Mouse (Mus musculus): Measurements from ENCODE around the gene Zfp658. TPM values are rescaled to one million over a fixed set of nuclear protein-coding genes. Genes with fewer than 3 reads are reported as not detected.

Zfp658 gene
- polyA plus RNA-seq, 1 experiment from 2014 or later: 2.0 TPM

DNA sequence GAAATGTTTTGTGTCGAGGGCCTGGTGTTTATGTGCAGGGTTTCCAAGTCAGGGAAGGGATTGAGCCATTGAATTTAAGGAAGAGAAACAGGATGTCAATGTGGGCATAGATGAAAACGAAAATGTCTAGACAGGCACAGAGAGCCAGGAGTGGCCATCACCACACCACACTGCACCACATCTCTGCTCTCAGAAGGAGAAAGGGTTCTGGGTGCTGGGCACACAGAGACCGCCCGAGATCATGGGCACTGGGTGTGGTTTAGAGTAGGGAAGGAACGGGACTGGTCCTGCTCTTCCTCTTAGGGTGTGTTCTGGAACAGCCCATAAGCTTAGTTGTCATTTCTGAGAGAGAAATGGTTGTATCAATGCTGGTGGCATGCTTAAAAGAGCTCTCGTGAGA is 1.2 kb downstream of the Zfp658 start:
- Histone ChIP-seq H3K9me3 (replicated peaks; ENCODE audit: control insufficient read depth, low read length) (no peaks in the 10 kb centered on the region), H3K4me2 (ENCODE audit: low read depth, low read length) (peak overlapping the region; percentile 78), H3K9ac (ENCODE audit: low read length) (0 out of 2 replicates have a peak overlapping the region, but pooled peaks have one; percentile 30), H3K4me3 (ENCODE audit: low read length) (peak overlapping the region; percentile 71; the same call in 1 of the 2 replicates), H3K27ac (ENCODE audit: low read length) (no peak overlapping the region), H3K4me1 (ENCODE audit: control insufficient read depth, insufficient read depth, low read length) (peaks cover 2% of the 10 kb centered on the region; the same call in 1 of the 2 replicates), H3K36me3 (ENCODE audit: control insufficient read depth, insufficient read depth) (peaks cover 13% of the 10 kb centered on the region; the same call in 1 of the 2 replicates), H3K27me3 (ENCODE audit: control insufficient read depth, insufficient read depth, low read length) (no peaks in the 10 kb centered on the region)
- ATAC-seq (replicated peaks; ENCODE audit: extremely low read depth, insufficient read depth, low FRiP score): no peak
- WGBS: 53% methylated on average over 6 of the region's 6 CpGs

DNA sequence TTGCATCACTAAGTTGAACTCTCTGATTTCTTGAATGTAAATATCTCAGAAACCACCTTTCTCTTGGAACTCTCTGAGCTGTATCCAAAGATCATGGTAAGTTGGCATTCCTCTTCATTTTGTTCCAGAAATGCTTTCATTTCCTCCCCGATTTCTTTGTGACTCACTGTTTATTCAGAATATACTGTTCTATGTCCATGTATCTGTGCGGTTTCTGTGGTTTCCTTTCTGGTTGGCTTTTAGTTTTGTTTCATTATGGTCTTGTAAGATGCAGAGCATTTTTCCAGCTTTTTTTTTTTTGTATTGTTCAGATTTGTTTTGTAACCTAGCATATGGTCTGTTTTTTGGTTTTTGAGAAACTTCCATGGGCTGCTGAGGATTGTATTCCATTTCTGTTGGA is 9.2 kb downstream of the Zfp658 start:
- H3K4me2 ChIP-seq (ENCODE audit: low read depth, low read length): no peak overlapping the region
- H3K4me3 ChIP-seq (ENCODE audit: low read length): no peak overlapping the region
- no peak overlapping the region for H3K27ac ChIP-seq (ENCODE audit: low read length)
- no peaks in the 10 kb centered on the region for H3K4me1 ChIP-seq (ENCODE audit: control insufficient read depth, insufficient read depth, low read length)
- no peaks in the 10 kb centered on the region for H3K27me3 ChIP-seq (ENCODE audit: control insufficient read depth, insufficient read depth, low read length)
- ATAC-seq (replicated peaks; ENCODE audit: extremely low read depth, insufficient read depth, low FRiP score): no peak
- H3K36me3 ChIP-seq (ENCODE audit: control insufficient read depth, insufficient read depth): peaks cover 42% of the 10 kb centered on the region
- no peaks in the 10 kb centered on the region for H3K9me3 ChIP-seq (replicated peaks; ENCODE audit: control insufficient read depth, low read length)
- WGBS: 83% methylated on average over 2 of the region's 2 CpGs
- H3K9ac ChIP-seq (ENCODE audit: low read length): no peak overlapping the region

- peak within 1 kb of the TSS; percentile 87 for H3K27ac ChIP-seq (ENCODE audit: low read length)
- H3K4me3 ChIP-seq (ENCODE audit: low read length): peak within 1 kb of the TSS; percentile 61
- peaks cover 11% of the 10 kb centered on the region for H3K36me3 ChIP-seq (ENCODE audit: control insufficient read depth, insufficient read depth)
- H3K9me3 ChIP-seq (replicated peaks; ENCODE audit: control insufficient read depth, low read length): no peaks in the 10 kb centered on the region
- peaks cover 7% of the 10 kb centered on the region for H3K4me1 ChIP-seq (ENCODE audit: control insufficient read depth, insufficient read depth, low read length)
- ATAC-seq (replicated peaks; ENCODE audit: extremely low read depth, insufficient read depth, low FRiP score): peak; percentile 98
- peak within 1 kb of the TSS; percentile 68 for H3K9ac ChIP-seq (ENCODE audit: low read length)
- H3K4me2 ChIP-seq (ENCODE audit: low read depth, low read length): peak within 1 kb of the TSS; percentile 89
- WGBS: under 1% methylated on average over 37 of the region's 37 CpGs
- H3K27me3 ChIP-seq (ENCODE audit: control insufficient read depth, insufficient read depth, low read length): no peaks in the 10 kb centered on the region
Measured at GRCm38 (mm10) chr7:43579440-43580171, 17.6 kb downstream of the Zfp658 start, which contains the start of gene Zfp719. TSS of gene Zfp719 (plus strand) at chr7:43579610.

DNA sequence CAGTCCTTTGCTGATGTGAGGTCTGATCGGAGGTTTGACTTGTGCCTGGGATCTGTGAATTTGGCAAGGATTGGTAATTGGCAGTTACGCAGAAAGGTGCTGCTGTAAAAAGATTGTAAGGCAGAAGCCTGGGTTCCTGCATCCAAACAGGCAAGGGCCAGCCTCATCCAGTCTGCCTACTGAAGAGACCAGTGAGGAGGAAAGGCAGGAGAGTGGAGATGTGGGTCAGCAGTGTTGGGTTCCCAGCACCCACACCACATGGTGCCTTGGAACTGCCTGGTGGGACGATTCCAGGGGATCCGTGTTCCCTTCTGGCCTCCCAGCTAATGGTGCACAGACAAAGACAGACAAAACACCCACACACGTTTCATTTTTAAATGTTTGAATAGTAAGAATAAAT is 18.5 kb downstream of the Zfp658 start:
- Histone ChIP-seq H3K4me3 (ENCODE audit: low read length) (peak overlapping the region; percentile 61), H3K4me2 (ENCODE audit: low read depth, low read length) (peak overlapping the region; percentile 89), H3K9ac (ENCODE audit: low read length) (peak overlapping the region; percentile 68), H3K4me1 (ENCODE audit: control insufficient read depth, insufficient read depth, low read length) (peaks cover 7% of the 10 kb centered on the region), H3K27me3 (ENCODE audit: control insufficient read depth, insufficient read depth, low read length) (no peaks in the 10 kb centered on the region), H3K27ac (ENCODE audit: low read length) (peak overlapping the region; percentile 87; the same call in 1 of the 2 replicates), H3K9me3 (replicated peaks; ENCODE audit: control insufficient read depth, low read length) (no peaks in the 10 kb centered on the region), H3K36me3 (ENCODE audit: control insufficient read depth, insufficient read depth) (peaks cover 16% of the 10 kb centered on the region)
- no peak for ATAC-seq (replicated peaks; ENCODE audit: extremely low read depth, insufficient read depth, low FRiP score)
- 64% methylated on average over 5 of the region's 5 CpGs for WGBS

GRCm38 (mm10) chr7:43584790-43585189 is 22.7 kb downstream of the Zfp658 start:
- 89% methylated on average over 5 of the region's 5 CpGs for WGBS
- H3K9me3 ChIP-seq (replicated peaks; ENCODE audit: control insufficient read depth, low read length): no peaks in the 10 kb centered on the region
- H3K4me2 ChIP-seq (ENCODE audit: low read depth, low read length): no peak overlapping the region
- peaks cover 7% of the 10 kb centered on the region for H3K4me1 ChIP-seq (ENCODE audit: control insufficient read depth, insufficient read depth, low read length)
- ATAC-seq (replicated peaks; ENCODE audit: extremely low read depth, insufficient read depth, low FRiP score): no peak
- no peak overlapping the region for H3K9ac ChIP-seq (ENCODE audit: low read length)
- H3K27me3 ChIP-seq (ENCODE audit: control insufficient read depth, insufficient read depth, low read length): no peaks in the 10 kb centered on the region
- no peak overlapping the region for H3K4me3 ChIP-seq (ENCODE audit: low read length)
- H3K27ac ChIP-seq (ENCODE audit: low read length): no peak overlapping the region
- H3K36me3 ChIP-seq (ENCODE audit: control insufficient read depth, insufficient read depth): peaks cover 52% of the 10 kb centered on the region

DNA sequence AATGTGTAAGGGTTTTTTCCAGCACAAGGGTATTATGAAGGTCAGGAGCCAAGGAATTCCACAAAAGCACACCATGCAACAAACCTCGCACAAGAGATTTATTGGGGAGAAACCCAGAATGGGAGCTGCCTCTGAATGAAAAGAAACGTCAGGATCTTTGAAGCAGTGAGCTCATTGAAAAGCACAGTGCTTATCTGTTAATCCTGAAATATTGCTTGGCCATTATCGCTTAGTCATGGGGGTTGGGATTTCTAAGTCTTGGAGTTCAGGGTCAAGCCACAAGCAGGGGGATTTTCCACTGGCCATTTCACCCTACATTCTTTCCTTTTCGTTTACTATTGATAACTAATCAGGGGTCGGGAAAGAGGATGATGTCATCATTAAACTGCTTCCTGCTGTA is 39.8 kb downstream of the Zfp658 start:
- no peak overlapping the region for H3K4me2 ChIP-seq (ENCODE audit: low read depth, low read length)
- 22% methylated on average over 5 of the region's 5 CpGs for WGBS
- H3K4me1 ChIP-seq (ENCODE audit: control insufficient read depth, insufficient read depth, low read length): 0 out of 2 replicates have a peak, but pooled peaks cover 2% of the 10 kb centered on the region
- no peaks in the 10 kb centered on the region for H3K27me3 ChIP-seq (ENCODE audit: control insufficient read depth, insufficient read depth, low read length)
- no peaks in the 10 kb centered on the region for H3K9me3 ChIP-seq (replicated peaks; ENCODE audit: control insufficient read depth, low read length)
- no peaks in the 10 kb centered on the region for H3K36me3 ChIP-seq (ENCODE audit: control insufficient read depth, insufficient read depth)
- H3K27ac ChIP-seq (ENCODE audit: low read length): no peak overlapping the region
- no peak overlapping the region for H3K9ac ChIP-seq (ENCODE audit: low read length)
- ATAC-seq (replicated peaks; ENCODE audit: extremely low read depth, insufficient read depth, low FRiP score): no peak
- no peak overlapping the region for H3K4me3 ChIP-seq (ENCODE audit: low read length)

- Histone ChIP-seq H3K4me2 (ENCODE audit: low read depth, low read length) (peak within 1 kb of the TSS; percentile 60), H3K4me3 (ENCODE audit: low read length) (peak within 1 kb of the TSS; percentile 35), H3K9me3 (replicated peaks; ENCODE audit: control insufficient read depth, low read length) (no peaks in the 10 kb centered on the region), H3K9ac (ENCODE audit: low read length) (no peak within 1 kb of the TSS), H3K36me3 (ENCODE audit: control insufficient read depth, insufficient read depth) (no peaks in the 10 kb centered on the region), H3K27me3 (ENCODE audit: control insufficient read depth, insufficient read depth, low read length) (0 out of 2 replicates have a peak, but pooled peaks cover 4% of the 10 kb centered on the region), H3K4me1 (ENCODE audit: control insufficient read depth, insufficient read depth, low read length) (peaks cover 6% of the 10 kb centered on the region; the same call in 1 of the 2 replicates), H3K27ac (ENCODE audit: low read length) (no peak within 1 kb of the TSS)
- WGBS: 15% methylated on average over 41 of the region's 41 CpGs
- ATAC-seq (replicated peaks; ENCODE audit: extremely low read depth, insufficient read depth, low FRiP score): peak; percentile 85
Measured at GRCm38 (mm10) chr7:43606896-43607742, 45.1 kb downstream of the Zfp658 start, which contains the start of gene Zfp819. TSS of gene Zfp819 (plus strand) at chr7:43607169.

DNA sequence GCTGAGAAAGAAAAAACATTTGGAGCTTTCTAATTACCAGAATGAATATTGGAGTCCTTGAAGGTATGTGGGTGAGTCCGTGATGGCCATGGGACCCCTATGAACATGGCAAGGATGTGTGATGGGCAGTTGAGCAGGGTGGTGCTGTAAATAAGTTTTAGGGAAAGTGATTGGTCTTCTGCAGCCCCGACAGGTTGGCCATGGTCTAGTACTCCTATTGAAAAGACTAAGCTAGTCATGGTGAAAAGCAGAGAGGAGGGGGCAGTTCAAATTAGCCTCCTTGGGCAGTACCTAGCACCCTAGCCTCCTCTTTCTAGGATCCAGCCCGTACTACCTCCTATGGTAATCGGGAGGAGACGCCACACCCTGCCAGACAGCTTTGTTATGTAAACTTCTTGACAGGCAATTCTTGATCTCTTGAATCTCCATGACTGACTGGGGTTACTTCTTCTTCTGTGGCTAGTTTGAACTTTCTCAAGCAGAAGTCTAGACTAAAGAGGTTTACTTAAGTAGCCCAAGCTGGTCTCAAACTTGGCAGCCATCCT is 45.8 kb downstream of the Zfp658 start:
- no peak for ATAC-seq (replicated peaks; ENCODE audit: extremely low read depth, insufficient read depth, low FRiP score)
- Histone ChIP-seq H3K4me2 (ENCODE audit: low read depth, low read length) (no peak overlapping the region), H3K27me3 (ENCODE audit: control insufficient read depth, insufficient read depth, low read length) (0 out of 2 replicates have a peak, but pooled peaks cover 4% of the 10 kb centered on the region), H3K4me1 (ENCODE audit: control insufficient read depth, insufficient read depth, low read length) (peaks cover 6% of the 10 kb centered on the region; the same call in 1 of the 2 replicates), H3K9ac (ENCODE audit: low read length) (no peak overlapping the region), H3K9me3 (replicated peaks; ENCODE audit: control insufficient read depth, low read length) (no peaks in the 10 kb centered on the region), H3K36me3 (ENCODE audit: control insufficient read depth, insufficient read depth) (no peaks in the 10 kb centered on the region), H3K4me3 (ENCODE audit: low read length) (no peak overlapping the region), H3K27ac (ENCODE audit: low read length) (no peak overlapping the region)
- 36% methylated on average over 5 of the region's 5 CpGs for WGBS

All from heart, embryonic 16.5 days (tissue).